Mouse (Mus musculus): ENCODE data around the gene Irf8. TPM values are rescaled to one million over a fixed set of nuclear protein-coding genes. Genes with fewer than 3 reads are reported as not detected.
"Not testable (repeated sequence)": the region's sequence is repeated elsewhere in the genome, so short reads cannot be mapped to it uniquely, and the experiment has no call there.

Irf8 gene
- polyA plus RNA-seq, 1 experiment: 2.3 TPM

GRCm38 (mm10) chr8:120783781-120784180, 47.6 kb downstream of the Irf8 start:
- H3K4me3 ChIP-seq (ENCODE audit: insufficient read depth, low read depth, low read length): no peak overlapping the region
- H3K4me1 ChIP-seq (ENCODE audit: control insufficient read depth, insufficient read depth, insufficient read length, low read length): no peaks in the 10 kb centered on the region
- H3K27ac ChIP-seq (replicated peaks; ENCODE audit: low read depth, low read length): no peak overlapping the region

- Histone ChIP-seq H3K27ac (replicated peaks; ENCODE audit: low read depth, low read length) (no peak overlapping the region), H3K4me1 (ENCODE audit: control insufficient read depth, insufficient read depth, insufficient read length, low read length) (no peaks in the 10 kb centered on the region), H3K4me3 (ENCODE audit: insufficient read depth, low read depth, low read length) (no peak overlapping the region)
Observed at GRCm38 (mm10) chr8:120786753-120787152, 50.6 kb downstream of the Irf8 start.

- Histone ChIP-seq H3K4me3 (ENCODE audit: insufficient read depth, low read depth, low read length) (no peak overlapping the region), H3K4me1 (ENCODE audit: control insufficient read depth, insufficient read depth, insufficient read length, low read length) (no peaks in the 10 kb centered on the region), H3K27ac (replicated peaks; ENCODE audit: low read depth, low read length) (no peak overlapping the region)
Observed at GRCm38 (mm10) chr8:120787631-120788030, 51.5 kb downstream of the Irf8 start.

- H3K27ac ChIP-seq (replicated peaks; ENCODE audit: low read depth, low read length): no peak overlapping the region
- no peak overlapping the region for H3K4me3 ChIP-seq (ENCODE audit: insufficient read depth, low read depth, low read length)
- no peaks in the 10 kb centered on the region for H3K4me1 ChIP-seq (ENCODE audit: control insufficient read depth, insufficient read depth, insufficient read length, low read length)
Observed at GRCm38 (mm10) chr8:120792710-120793109, 56.6 kb downstream of the Irf8 start.

GRCm38 (mm10) chr8:120795944-120796635, 59.9 kb downstream of the Irf8 start:
- no peak overlapping the region for H3K4me3 ChIP-seq (ENCODE audit: insufficient read depth, low read depth, low read length)
- H3K27ac ChIP-seq (replicated peaks; ENCODE audit: low read depth, low read length): no peak overlapping the region
- H3K4me1 ChIP-seq (ENCODE audit: control insufficient read depth, insufficient read depth, insufficient read length, low read length): no peaks in the 10 kb centered on the region

GRCm38 (mm10) chr8:120797019-120797727, 61.0 kb downstream of the Irf8 start:
- H3K4me1 ChIP-seq (ENCODE audit: control insufficient read depth, insufficient read depth, insufficient read length, low read length): no peaks in the 10 kb centered on the region
- H3K4me3 ChIP-seq (ENCODE audit: insufficient read depth, low read depth, low read length): no peak overlapping the region
- H3K27ac ChIP-seq (replicated peaks; ENCODE audit: low read depth, low read length): no peak overlapping the region

GRCm38 (mm10) chr8:120800308-120800865, 64.2 kb downstream of the Irf8 start:
- H3K27ac ChIP-seq (replicated peaks; ENCODE audit: low read depth, low read length): no peak overlapping the region
- H3K4me3 ChIP-seq (ENCODE audit: insufficient read depth, low read depth, low read length): no peak overlapping the region
- H3K4me1 ChIP-seq (ENCODE audit: control insufficient read depth, insufficient read depth, insufficient read length, low read length): no peaks in the 10 kb centered on the region

GRCm38 (mm10) chr8:120803661-120804375, 67.7 kb downstream of the Irf8 start:
- not testable (repeated sequence) for H3K4me1 ChIP-seq (ENCODE audit: control insufficient read depth, insufficient read depth, insufficient read length, low read length); H3K27ac ChIP-seq (replicated peaks; ENCODE audit: low read depth, low read length); H3K4me3 ChIP-seq (ENCODE audit: insufficient read depth, low read depth, low read length)

- no peak overlapping the region for H3K4me3 ChIP-seq (ENCODE audit: insufficient read depth, low read depth, low read length)
- H3K27ac ChIP-seq (replicated peaks; ENCODE audit: low read depth, low read length): no peak overlapping the region
- no peaks in the 10 kb centered on the region for H3K4me1 ChIP-seq (ENCODE audit: control insufficient read depth, insufficient read depth, insufficient read length, low read length)
Observed at GRCm38 (mm10) chr8:120804741-120805140, 68.6 kb downstream of the Irf8 start.

Other genes starting within 250 kb of the Irf8 start
- gene Gins2, start 147.1 kb upstream of the Irf8 start, polyA plus RNA-seq (2012; ENCODE audit: insufficient read depth, insufficient read length, missing spikeins): 5.4 and 6.5 TPM in 2 replicates
- gene 1190005I06Rik, start 88.7 kb upstream of the Irf8 start, polyA plus RNA-seq (2012; ENCODE audit: insufficient read depth, insufficient read length, missing spikeins): 49.2 and 62.6 TPM in 2 replicates
- not detected in 2 replicates for gene Gm27021, start 68.3 kb upstream of the Irf8 start, polyA plus RNA-seq (2012; ENCODE audit: insufficient read depth, insufficient read length, missing spikeins)
- 3,967 and 4,844 TPM in 2 replicates for gene Cox4i1, start 68.1 kb upstream of the Irf8 start, polyA plus RNA-seq (2012; ENCODE audit: insufficient read depth, insufficient read length, missing spikeins)
- 78.9 and 99.3 TPM in 2 replicates for gene Emc8, start 67.8 kb upstream of the Irf8 start, polyA plus RNA-seq (2012; ENCODE audit: insufficient read depth, insufficient read length, missing spikeins)

Data from brown adipose tissue, adult 24 weeks (tissue).